Mouse (Mus musculus) MEL (cell line): ENCODE measurements at regions not wholly inside any gene's neighbourhood (a gene's known extent, or its start where the extent isn't known, plus 50 kb on each side); places are given as distances from the start of the nearest gene placed in this dataset.

Experiments
- DNase-seq: peaks from one replicate; pipeline ENCODE4 v3.0.0; 2011; ENCODE audit warnings: low read depth, low spot score
- H3K27ac ChIP-seq: 2 replicates; pipeline ENCODE4 v1.5.1; 2012; ENCODE audit warnings: low read depth, mild to moderate bottlenecking, control low read depth, low read length, moderate library complexity; ENCODE audit not compliant: control insufficient read depth
- H3K27me3 ChIP-seq, 2 experiments: fragments of 150-350 bp in 1 of 2; sonication (generic) in 1 of 2; 2 replicates each; pipeline ENCODE4 v1.6.1; 2012; ENCODE audit warnings: low read length in 2 of 2, mild to moderate bottlenecking in 2 of 2, improper control_type of control experiment in 1 of 2, moderate library complexity in 1 of 2; ENCODE audit not compliant: insufficient read depth in 2 of 2, control insufficient read depth in 1 of 2
- H3K36me3 ChIP-seq, 2 experiments: 2 replicates each; pipeline ENCODE4 v1.6.1; 2012 to 2014; ENCODE audit warnings: low read length in 2 of 2, improper control_type of control experiment in 1 of 2, inconsistent platforms in 1 of 2, mild to moderate bottlenecking in 1 of 2; ENCODE audit not compliant: insufficient read depth in 2 of 2, control insufficient read depth in 1 of 2
- H3K4me1 ChIP-seq, 2 experiments: fragments of 150-350 bp in 1 of 2; sonication (generic) in 1 of 2; 2 replicates each; pipeline ENCODE4 v1.6.1; 2012; ENCODE audit warnings: low read length in 2 of 2, improper control_type of control experiment in 1 of 2, mild to moderate bottlenecking in 1 of 2; ENCODE audit not compliant: insufficient read depth in 2 of 2, control insufficient read depth in 1 of 2
- H3K4me3 ChIP-seq, 2 experiments: fragments of 150-350 bp in 1 of 2; sonication (generic) in 1 of 2; 2 replicates each; pipeline ENCODE4 v1.5.1; 2012; ENCODE audit warnings: low read depth in 2 of 2, low read length in 2 of 2, mild to moderate bottlenecking in 2 of 2, moderate library complexity in 2 of 2, control low read depth in 1 of 2, improper control_type of control experiment in 1 of 2; ENCODE audit not compliant: control insufficient read depth in 1 of 2, insufficient read depth in 1 of 2
- H3K79me2 ChIP-seq: 2 replicates; pipeline ENCODE4 v1.6.1; 2012; ENCODE audit warnings: mild to moderate bottlenecking, low read length, moderate library complexity; ENCODE audit not compliant: control insufficient read depth, poor library complexity, insufficient read depth
- H3K9ac ChIP-seq: 2 replicates; pipeline ENCODE4 v1.6.1; 2012; ENCODE audit warnings: low read depth, mild to moderate bottlenecking, control low read depth, low read length, moderate library complexity; ENCODE audit not compliant: control insufficient read depth, poor library complexity, severe bottlenecking
- H3K9me3 ChIP-seq: fragments of 150-350 bp; sonication (generic); replicated peaks from 2 replicates; pipeline ENCODE4 v1.6.1; 2012; ENCODE audit warnings: mild to moderate bottlenecking, low read length, improper control_type of control experiment, moderate library complexity; ENCODE audit not compliant: insufficient read depth
- BHLHE40 ChIP-seq: IDR thresholded peaks from 2 replicates; pipeline ENCODE4 v1.6.1; 2012; ENCODE audit warnings: low read depth, mild to moderate bottlenecking, inconsistent platforms, low read length, improper control_type of control experiment, borderline replicate concordance
- CHD1 ChIP-seq: IDR thresholded peaks from 2 replicates; pipeline ENCODE4 v1.6.1; 2012; ENCODE audit warnings: low read depth, mild to moderate bottlenecking, inconsistent platforms, low read length, improper control_type of control experiment
- CHD2 ChIP-seq: IDR thresholded peaks from 2 replicates; pipeline ENCODE4 v1.6.1; 2011; ENCODE audit warnings: low read length, improper control_type of control experiment
- CTCF ChIP-seq, 3 experiments: IDR thresholded peaks in 2 of 3; conservative IDR thresholded peaks in 1 of 3; 2 replicates each; pipeline ENCODE4 v1.5.1; 2011 to 2012; ENCODE audit warnings: low read length in 3 of 3, low read depth in 2 of 3, mild to moderate bottlenecking in 2 of 3, improper control_type of control experiment in 1 of 3, inconsistent platforms in 1 of 3, mixed read lengths in 1 of 3, moderate library complexity in 1 of 3; ENCODE audit not compliant: control insufficient read depth in 1 of 3, insufficient read depth in 1 of 3, poor library complexity in 1 of 3, severe bottlenecking in 1 of 3
- ELF1 ChIP-seq: IDR thresholded peaks from 2 replicates; pipeline ENCODE4 v1.6.1; 2014; ENCODE audit warnings: low read depth, mild to moderate bottlenecking, inconsistent platforms, low read length, improper control_type of control experiment, moderate library complexity
- GABPA ChIP-seq: IDR thresholded peaks from 2 replicates; pipeline ENCODE4 v1.6.1; 2012; ENCODE audit warnings: low read depth, mild to moderate bottlenecking, inconsistent platforms, low read length, improper control_type of control experiment, moderate library complexity
- GATA1 ChIP-seq: IDR thresholded peaks from 2 replicates; pipeline ENCODE4 v1.6.1; 2011; ENCODE audit warnings: low read depth, low read length, improper control_type of control experiment
- HCFC1 ChIP-seq: IDR thresholded peaks from 2 replicates; pipeline ENCODE4 v1.6.1; 2012; ENCODE audit warnings: low read depth, mild to moderate bottlenecking, inconsistent platforms, low read length, improper control_type of control experiment, moderate library complexity
- JUND ChIP-seq: IDR thresholded peaks from 2 replicates; pipeline ENCODE4 v1.6.1; 2011; ENCODE audit warnings: low read depth, mild to moderate bottlenecking, improper control_type of control experiment, low read length
- KAT2A ChIP-seq: conservative IDR thresholded peaks from 2 replicates; pipeline ENCODE4 v1.6.1; 2012; ENCODE audit warnings: low read depth, low read length, improper control_type of control experiment, inconsistent platforms
- MAZ ChIP-seq: IDR thresholded peaks from 2 replicates; pipeline ENCODE4 v1.6.1; 2012; ENCODE audit warnings: low read depth, mild to moderate bottlenecking, inconsistent platforms, low read length, improper control_type of control experiment
- MEF2A ChIP-seq: IDR thresholded peaks from 2 replicates; pipeline ENCODE4 v1.6.1; 2014; ENCODE audit warnings: low read depth, mild to moderate bottlenecking, inconsistent platforms, low read length, improper control_type of control experiment; ENCODE audit not compliant: poor library complexity, insufficient replicate concordance, severe bottlenecking; ENCODE audit errors: extremely low read depth
- MXI1 ChIP-seq: IDR thresholded peaks from 2 replicates; pipeline ENCODE4 v1.6.1; 2011; ENCODE audit warnings: mild to moderate bottlenecking, low read depth, low read length, improper control_type of control experiment
- MYB ChIP-seq: IDR thresholded peaks from 2 replicates; pipeline ENCODE4 v1.6.1; 2011; ENCODE audit warnings: mild to moderate bottlenecking, low read depth, low read length, improper control_type of control experiment
- NELFE ChIP-seq: IDR thresholded peaks from 2 replicates; pipeline ENCODE4 v1.6.1; 2011; ENCODE audit warnings: low read depth, low read length, improper control_type of control experiment
- NRF1 ChIP-seq: IDR thresholded peaks from 2 replicates; pipeline ENCODE4 v1.6.1; 2014; ENCODE audit warnings: low read depth, mild to moderate bottlenecking, inconsistent platforms, low read length, improper control_type of control experiment, moderate library complexity; ENCODE audit not compliant: poor library complexity, insufficient read depth, severe bottlenecking
- POLR2A ChIP-seq, 2 experiments: IDR thresholded peaks; 2 replicates each; pipeline ENCODE4 v1.6.1; 2011 to 2012; ENCODE audit warnings: low read length in 2 of 2, mild to moderate bottlenecking in 2 of 2, control low read depth in 1 of 2, improper control_type of control experiment in 1 of 2, low read depth in 1 of 2, moderate library complexity in 1 of 2; ENCODE audit not compliant: control insufficient read depth in 1 of 2, insufficient read depth in 1 of 2, poor library complexity in 1 of 2
- POLR2AphosphoS2 ChIP-seq: IDR thresholded peaks from 2 replicates; pipeline ENCODE4 v1.6.1; 2011; ENCODE audit warnings: low read length, improper control_type of control experiment
- POLR2AphosphoS5 ChIP-seq: IDR thresholded peaks from 2 replicates; pipeline ENCODE4 v1.6.1; 2012; ENCODE audit warnings: low read depth, borderline replicate concordance, mild to moderate bottlenecking, inconsistent platforms, low read length, moderate library complexity, mixed read lengths
- RAD21 ChIP-seq: IDR thresholded peaks from 2 replicates; pipeline ENCODE4 v1.6.1; 2011; ENCODE audit warnings: mild to moderate bottlenecking, low read depth, low read length, improper control_type of control experiment
- RCOR1 ChIP-seq: IDR thresholded peaks from 2 replicates; pipeline ENCODE4 v1.6.1; 2012; ENCODE audit warnings: low read depth, mild to moderate bottlenecking, inconsistent platforms, low read length, improper control_type of control experiment
- SMC3 ChIP-seq: IDR thresholded peaks from 2 replicates; pipeline ENCODE4 v1.6.1; 2011; ENCODE audit warnings: low read depth, low read length, improper control_type of control experiment
- TAL1 ChIP-seq: IDR thresholded peaks from 2 replicates; pipeline ENCODE4 v1.6.1; 2012; ENCODE audit warnings: mild to moderate bottlenecking, inconsistent platforms, low read length, moderate library complexity, mixed read lengths
- TBP ChIP-seq: IDR thresholded peaks from 2 replicates; pipeline ENCODE4 v1.8.0; 2011; ENCODE audit warnings: low read depth, low read length, improper control_type of control experiment
- TCF12 ChIP-seq: IDR thresholded peaks from 2 replicates; pipeline ENCODE4 v1.6.1; 2014; ENCODE audit warnings: low read depth, mild to moderate bottlenecking, inconsistent platforms, low read length, improper control_type of control experiment, moderate library complexity
- UBTF ChIP-seq: IDR thresholded peaks from 2 replicates; pipeline ENCODE4 v1.6.1; 2012; ENCODE audit warnings: low read depth, mild to moderate bottlenecking, inconsistent platforms, low read length, improper control_type of control experiment, moderate library complexity, borderline replicate concordance; ENCODE audit not compliant: insufficient read depth
- USF2 ChIP-seq, 2 experiments: IDR thresholded peaks; 2 replicates each; pipeline ENCODE4 v1.6.1; 2011 to 2012; ENCODE audit warnings: improper control_type of control experiment in 2 of 2, low read length in 2 of 2, borderline replicate concordance in 1 of 2, inconsistent platforms in 1 of 2, low read depth in 1 of 2, mild to moderate bottlenecking in 1 of 2; ENCODE audit not compliant: insufficient read depth in 1 of 2
- ZMIZ1 ChIP-seq: IDR thresholded peaks from 2 replicates; pipeline ENCODE4 v1.6.1; 2012; ENCODE audit warnings: low read depth, mild to moderate bottlenecking, inconsistent platforms, low read length, improper control_type of control experiment, moderate library complexity
- ZNF384 ChIP-seq: IDR thresholded peaks from 2 replicates; pipeline ENCODE4 v1.6.1; 2012; ENCODE audit warnings: low read depth, mild to moderate bottlenecking, inconsistent platforms, low read length, improper control_type of control experiment

- no peak overlapping the region for H3K27ac ChIP-seq
- no peak for TF ChIP-seq USF2 (IDR thresholded peaks at IDR 0.05; ENCODE audit: borderline replicate concordance in 1 of 2, insufficient read depth in 1 of 2, low read depth in 1 of 2, low read length in 2 of 2)
- TF ChIP-seq ELF1, result no peak
- no peak for TF ChIP-seq UBTF
- no peak for TF ChIP-seq NRF1
- no peak for TF ChIP-seq TBP
- TF ChIP-seq TCF12, result no peak
- no peak for TF ChIP-seq MAZ
- no peak for TF ChIP-seq GATA1
- TF ChIP-seq CHD1, result no peak
- no peak for TF ChIP-seq ZMIZ1
- no peak for TF ChIP-seq JUND
- no peak for TF ChIP-seq CHD2
- no peak for TF ChIP-seq POLR2AphosphoS2
- TF ChIP-seq BHLHE40, result no peak
- TF ChIP-seq CTCF (IDR thresholded peaks at IDR 0.05 in 2 of 3, conservative IDR thresholded peaks at IDR 0.05 in 1 of 3; ENCODE audit: control insufficient read depth in 1 of 3, insufficient read depth in 1 of 3, low read depth in 2 of 3, low read length in 3 of 3, poor library complexity in 1 of 3, severe bottlenecking in 1 of 3), result no peak
- no peak for TF ChIP-seq SMC3
- no peak for TF ChIP-seq TAL1
- no peak for TF ChIP-seq HCFC1
- TF ChIP-seq GABPA, result no peak
- TF ChIP-seq, all 39 proteins: peak for 0
- Histone ChIP-seq H3K4me3 (no peak overlapping the region), H3K79me2 (no peaks in the 10 kb centered on the region), H3K36me3 (no peaks in the 10 kb centered on the region), H3K9ac (no peak overlapping the region), H3K27me3 (no peaks in the 10 kb centered on the region), H3K9me3 (no peaks in the 10 kb centered on the region), H3K4me1 (no peaks in the 10 kb centered on the region)
- no peak for DNase-seq
Measured at GRCm38 (mm10) chr6:31917411-31918131, 132.5 kb upstream of the 1700012A03Rik start.

- H3K4me1 ChIP-seq, result no peaks in the 10 kb centered on the region
- H3K4me3 ChIP-seq, result no peak overlapping the region
- no peaks in the 10 kb centered on the region for H3K27me3 ChIP-seq
- no peak overlapping the region for H3K9ac ChIP-seq
- no peak for TF ChIP-seq POLR2AphosphoS2
- no peak for TF ChIP-seq NELFE
- TF ChIP-seq TCF12, result no peak
- no peak for TF ChIP-seq POLR2A (IDR thresholded peaks at IDR 0.05; ENCODE audit: control insufficient read depth in 1 of 2, insufficient read depth in 1 of 2, low read depth in 1 of 2, low read length in 2 of 2, poor library complexity in 1 of 2)
- TF ChIP-seq TBP, result no peak
- no peak for TF ChIP-seq RAD21
- no peak for TF ChIP-seq ZNF384
- no peak for TF ChIP-seq UBTF
- no peak for TF ChIP-seq POLR2AphosphoS5
- no peak for TF ChIP-seq KAT2A
- TF ChIP-seq TAL1, result no peak
- no peak for TF ChIP-seq MEF2A
- no peak for TF ChIP-seq RCOR1
- TF ChIP-seq CTCF (IDR thresholded peaks at IDR 0.05 in 2 of 3, conservative IDR thresholded peaks at IDR 0.05 in 1 of 3; ENCODE audit: control insufficient read depth in 1 of 3, insufficient read depth in 1 of 3, low read depth in 2 of 3, low read length in 3 of 3, poor library complexity in 1 of 3, severe bottlenecking in 1 of 3), result no peak
- TF ChIP-seq MXI1, result no peak
- TF ChIP-seq SMC3, result no peak
- no peak for TF ChIP-seq MYB
- no peak for TF ChIP-seq MAZ
- H3K36me3 ChIP-seq, result no peaks in the 10 kb centered on the region
- no peak for DNase-seq
- no peaks in the 10 kb centered on the region for H3K9me3 ChIP-seq
- no peak overlapping the region for H3K27ac ChIP-seq
- H3K79me2 ChIP-seq, result no peaks in the 10 kb centered on the region
Measured at GRCm38 (mm10) chr6:31901791-31902190, 148.3 kb upstream of the 1700012A03Rik start.
